Mouse (Mus musculus) neural tube, embryonic 14.5 days (tissue): ENCODE data around the gene Tbc1d9b. TPM values are rescaled to one million over a fixed set of nuclear protein-coding genes. Genes with fewer than 3 reads are reported as not detected.

ENCODE experiments used
- ATAC-seq: fragments of 200-750 bp; cut with Nextera tagmentation; 2 replicates; pipeline ENCODE4 v1.8.0; 2017; ENCODE audit warnings: low read depth, mild to moderate bottlenecking, moderate TSS enrichment, moderate library complexity
- H3K27ac ChIP-seq: fragments of 300-500 bp; sonication (generic); 2 replicates; pipeline ENCODE4 v1.5.1; 2014; ENCODE audit warnings: low read depth, mild to moderate bottlenecking, control low read depth, low read length, moderate library complexity, mixed read lengths
- H3K27me3 ChIP-seq: fragments of 300-500 bp; sonication (generic); 2 replicates; pipeline ENCODE4 v1.6.1; 2014; ENCODE audit warnings: low read length; ENCODE audit not compliant: control insufficient read depth, insufficient read depth
- H3K36me3 ChIP-seq: fragments of 300-500 bp; sonication (generic); 2 replicates; pipeline ENCODE4 v1.6.1; 2014; ENCODE audit warnings: low read length, mixed read lengths; ENCODE audit not compliant: control insufficient read depth, insufficient read depth
- H3K4me1 ChIP-seq: fragments of 300-500 bp; sonication (generic); 2 replicates; pipeline ENCODE4 v1.6.1; 2014; ENCODE audit warnings: low read length; ENCODE audit not compliant: control insufficient read depth, insufficient read depth
- H3K4me2 ChIP-seq: fragments of 300-500 bp; sonication (generic); 2 replicates; pipeline ENCODE4 v1.6.1; 2014; ENCODE audit warnings: mild to moderate bottlenecking, low read depth, low read length, control low read depth
- H3K4me3 ChIP-seq: fragments of 300-500 bp; sonication (generic); 2 replicates; pipeline ENCODE4 v1.5.1; 2014; ENCODE audit warnings: low read depth, low read length, control low read depth, mixed read lengths
- H3K9ac ChIP-seq: fragments of 300-500 bp; sonication (generic); replicated peaks from 2 replicates; pipeline ENCODE4 v1.6.1; 2014; ENCODE audit warnings: low read depth, mild to moderate bottlenecking, control low read depth, low read length, mixed read lengths
- H3K9me3 ChIP-seq: fragments of 300-500 bp; sonication (generic); 2 replicates; pipeline ENCODE4 v1.6.1; 2016; ENCODE audit warnings: low read length; ENCODE audit not compliant: control insufficient read depth
- WGBS: fragments of 180-500 bp; shearing (Covaris S2); extraction: QIAGEN DNeasy Blood & Tissue Kit; methylation state at CpG from one replicate; pipeline ENCODE4 v1.1.7; 2014; 5-methylcytosine and 5-hydroxymethylcytosine counted together
- polyA plus RNA-seq: library from polyadenylated mRNA; unstranded; fragments of >200 nt; fragmentation: Nextera tagmentation; extraction: Ambion mirVana; gene quantifications from 2 replicates; pipeline ENCODE4 v1.2.1, GENCODE M21; 2014

Gene Tbc1d9b
- polyA plus RNA-seq, 1 experiment from 2014 or later, result 30.3 TPM

GRCm38 (mm10) chr11:50178532-50179488 is 47.6 kb downstream of the Tbc1d9b start:
- H3K4me1 ChIP-seq, result peaks cover 6% of the 10 kb centered on the region; the same call in 1 of the 2 replicates
- H3K27ac ChIP-seq, result no peak overlapping the region
- no peaks in the 10 kb centered on the region for H3K9me3 ChIP-seq
- H3K9ac ChIP-seq, result no peak overlapping the region
- no peak overlapping the region for H3K4me2 ChIP-seq
- H3K36me3 ChIP-seq, result peaks cover 20% of the 10 kb centered on the region
- ATAC-seq, result no peak
- H3K27me3 ChIP-seq, result no peaks in the 10 kb centered on the region
- WGBS, result 88% methylated on average over 5 of the region's 5 CpGs
- H3K4me3 ChIP-seq, result no peak overlapping the region

- Histone ChIP-seq H3K4me1 (0 out of 2 replicates have a peak, but pooled peaks cover under 1% of the 10 kb centered on the region), H3K4me3 (no peak overlapping the region), H3K9ac (no peak overlapping the region), H3K27me3 (no peaks in the 10 kb centered on the region), H3K36me3 (peaks cover 23% of the 10 kb centered on the region), H3K9me3 (no peaks in the 10 kb centered on the region), H3K27ac (no peak overlapping the region), H3K4me2 (no peak overlapping the region)
- 85% methylated on average over 6 of the region's 6 CpGs for WGBS
- ATAC-seq, result no peak
Observed at GRCm38 (mm10) chr11:50180478-50181231, 49.5 kb downstream of the Tbc1d9b start.

- ATAC-seq, result no peak
- Histone ChIP-seq H3K9ac (no peak overlapping the region), H3K36me3 (peaks cover 23% of the 10 kb centered on the region), H3K27me3 (no peaks in the 10 kb centered on the region), H3K4me1 (no peaks in the 10 kb centered on the region), H3K27ac (no peak overlapping the region), H3K9me3 (no peaks in the 10 kb centered on the region), H3K4me3 (no peak overlapping the region), H3K4me2 (no peak overlapping the region)
- 91% methylated on average over 4 of the region's 4 CpGs for WGBS
Observed at GRCm38 (mm10) chr11:50182702-50183101, 51.5 kb downstream of the Tbc1d9b start.

- no peaks in the 10 kb centered on the region for H3K27me3 ChIP-seq
- H3K4me2 ChIP-seq, result no peak overlapping the region
- no peak overlapping the region for H3K9ac ChIP-seq
- ATAC-seq, result no peak
- H3K4me3 ChIP-seq, result no peak overlapping the region
- no peak overlapping the region for H3K27ac ChIP-seq
- no peaks in the 10 kb centered on the region for H3K9me3 ChIP-seq
- 77% methylated on average over 3 of the region's 3 CpGs for WGBS
- H3K36me3 ChIP-seq, result peaks cover 18% of the 10 kb centered on the region
- no peaks in the 10 kb centered on the region for H3K4me1 ChIP-seq
Observed at GRCm38 (mm10) chr11:50184788-50185187, 53.6 kb downstream of the Tbc1d9b start.

GRCm38 (mm10) chr11:50188682-50189081 is 57.5 kb downstream of the Tbc1d9b start:
- Histone ChIP-seq H3K4me3 (no peak overlapping the region), H3K4me2 (no peak overlapping the region), H3K36me3 (peaks cover 4% of the 10 kb centered on the region; the same call in 1 of the 2 replicates), H3K9me3 (no peaks in the 10 kb centered on the region), H3K9ac (no peak overlapping the region), H3K4me1 (no peaks in the 10 kb centered on the region), H3K27me3 (no peaks in the 10 kb centered on the region), H3K27ac (no peak overlapping the region)
- ATAC-seq, result no peak
- WGBS, result 74% methylated on average over 7 of the region's 7 CpGs

- H3K27me3 ChIP-seq, result no peaks in the 10 kb centered on the region
- H3K4me3 ChIP-seq, result no peak overlapping the region
- no peak for ATAC-seq
- no peaks in the 10 kb centered on the region for H3K9me3 ChIP-seq
- 89% methylated on average over 4 of the region's 4 CpGs for WGBS
- H3K36me3 ChIP-seq, result 0 out of 2 replicates have a peak, but pooled peaks cover 9% of the 10 kb centered on the region
- H3K9ac ChIP-seq, result no peak overlapping the region
- no peak overlapping the region for H3K27ac ChIP-seq
- no peak overlapping the region for H3K4me2 ChIP-seq
- no peaks in the 10 kb centered on the region for H3K4me1 ChIP-seq
Observed at GRCm38 (mm10) chr11:50190362-50190761, 59.2 kb downstream of the Tbc1d9b start.

- ATAC-seq, result no peak
- no peak overlapping the region for H3K4me2 ChIP-seq
- H3K36me3 ChIP-seq, result 0 out of 2 replicates have a peak, but pooled peaks cover 16% of the 10 kb centered on the region
- H3K9me3 ChIP-seq, result no peaks in the 10 kb centered on the region
- no peak overlapping the region for H3K4me3 ChIP-seq
- no peak overlapping the region for H3K27ac ChIP-seq
- H3K9ac ChIP-seq, result no peak overlapping the region
- 95% methylated on average over 3 of the region's 3 CpGs for WGBS
- H3K4me1 ChIP-seq, result no peaks in the 10 kb centered on the region
- H3K27me3 ChIP-seq, result no peaks in the 10 kb centered on the region
Observed at GRCm38 (mm10) chr11:50192278-50192677, 61.1 kb downstream of the Tbc1d9b start.

- no peak overlapping the region for H3K9ac ChIP-seq
- H3K9me3 ChIP-seq, result no peaks in the 10 kb centered on the region
- no peak overlapping the region for H3K4me3 ChIP-seq
- no peak overlapping the region for H3K27ac ChIP-seq
- ATAC-seq, result no peak
- no peaks in the 10 kb centered on the region for H3K4me1 ChIP-seq
- H3K4me2 ChIP-seq, result no peak overlapping the region
- 80% methylated on average over 7 of the region's 7 CpGs for WGBS
- H3K27me3 ChIP-seq, result no peaks in the 10 kb centered on the region
- H3K36me3 ChIP-seq, result peaks cover 17% of the 10 kb centered on the region; the same call in 1 of the 2 replicates
Observed at GRCm38 (mm10) chr11:50194070-50194469, 62.9 kb downstream of the Tbc1d9b start.

GRCm38 (mm10) chr11:50194793-50195192 is 63.6 kb downstream of the Tbc1d9b start:
- H3K9me3 ChIP-seq, result no peaks in the 10 kb centered on the region
- H3K36me3 ChIP-seq, result peaks cover 25% of the 10 kb centered on the region
- 89% methylated on average over 4 of the region's 4 CpGs for WGBS
- H3K4me2 ChIP-seq, result no peak overlapping the region
- H3K27ac ChIP-seq, result no peak overlapping the region
- ATAC-seq, result no peak
- no peak overlapping the region for H3K9ac ChIP-seq
- no peaks in the 10 kb centered on the region for H3K27me3 ChIP-seq
- no peaks in the 10 kb centered on the region for H3K4me1 ChIP-seq
- no peak overlapping the region for H3K4me3 ChIP-seq
